Mouse (Mus musculus) NIH3T3 (cell line): Measurements from ENCODE around the gene Olfr1408.

ENCODE experiments used
- DNase-seq: peaks from one replicate; pipeline ENCODE4 v3.0.0-alpha.2; 2012; ENCODE audit warnings: low read depth

The Olfr1408 gene

DNA sequence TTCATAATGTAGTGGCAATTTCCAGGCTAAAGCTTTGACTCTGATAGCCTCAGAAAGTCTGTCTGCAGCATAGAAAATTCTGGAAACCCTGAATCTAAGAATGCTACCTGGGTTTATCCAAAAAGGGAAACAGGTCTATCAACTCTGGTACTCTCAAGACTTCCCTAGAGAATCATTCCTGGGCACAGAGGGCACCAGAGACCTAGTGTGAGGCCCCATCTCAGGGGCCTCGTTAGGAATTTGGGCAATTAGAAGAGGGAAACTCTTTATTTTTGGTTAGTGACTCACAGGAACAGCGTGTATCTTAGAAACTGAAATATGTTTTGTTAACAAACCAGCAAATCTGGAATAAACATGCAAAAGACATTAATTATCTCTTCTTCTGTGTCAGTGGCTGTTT lies at the start of gene Olfr1408:
TSS of gene Olfr1408 (minus strand) at position 101 of the 400 bp plus-strand sequence.
- DNase-seq, result no peak

DNA sequence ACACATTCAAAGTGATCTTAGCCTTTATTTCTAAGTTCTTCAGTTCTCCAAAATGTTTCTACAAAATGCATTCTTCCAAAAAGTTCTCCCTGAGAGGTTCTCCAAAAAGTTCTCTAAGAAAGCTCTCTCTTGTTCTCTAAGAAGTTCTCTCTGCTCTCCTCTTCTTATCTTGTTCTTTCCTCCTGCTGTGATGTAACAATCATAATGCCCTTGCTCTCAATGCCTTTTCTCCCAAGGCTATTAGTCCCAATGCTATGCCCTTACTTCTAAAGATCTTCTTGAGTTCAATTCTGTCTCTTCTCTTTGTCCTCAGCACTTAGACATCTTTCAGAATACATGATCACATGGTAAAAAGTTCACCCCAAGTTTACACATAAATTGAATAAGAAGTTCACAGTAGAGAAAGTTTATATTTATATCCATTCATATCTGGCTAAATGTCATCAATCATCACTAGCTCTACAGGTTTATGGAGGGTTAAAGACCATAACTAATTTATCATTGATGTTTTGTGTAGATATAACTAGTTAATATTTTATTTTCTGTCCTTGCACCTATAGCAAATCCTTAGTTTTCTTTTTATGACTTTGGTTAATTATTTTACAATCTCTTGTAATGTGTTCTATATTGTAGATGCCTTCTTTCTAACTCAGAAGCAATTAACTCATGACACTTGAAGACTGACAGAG lies 37.1 kb upstream of the Olfr1408 start:
- no peak for DNase-seq
